Mouse (Mus musculus): Measurements from ENCODE around the gene Auts2.

Auts2 gene

DNA sequence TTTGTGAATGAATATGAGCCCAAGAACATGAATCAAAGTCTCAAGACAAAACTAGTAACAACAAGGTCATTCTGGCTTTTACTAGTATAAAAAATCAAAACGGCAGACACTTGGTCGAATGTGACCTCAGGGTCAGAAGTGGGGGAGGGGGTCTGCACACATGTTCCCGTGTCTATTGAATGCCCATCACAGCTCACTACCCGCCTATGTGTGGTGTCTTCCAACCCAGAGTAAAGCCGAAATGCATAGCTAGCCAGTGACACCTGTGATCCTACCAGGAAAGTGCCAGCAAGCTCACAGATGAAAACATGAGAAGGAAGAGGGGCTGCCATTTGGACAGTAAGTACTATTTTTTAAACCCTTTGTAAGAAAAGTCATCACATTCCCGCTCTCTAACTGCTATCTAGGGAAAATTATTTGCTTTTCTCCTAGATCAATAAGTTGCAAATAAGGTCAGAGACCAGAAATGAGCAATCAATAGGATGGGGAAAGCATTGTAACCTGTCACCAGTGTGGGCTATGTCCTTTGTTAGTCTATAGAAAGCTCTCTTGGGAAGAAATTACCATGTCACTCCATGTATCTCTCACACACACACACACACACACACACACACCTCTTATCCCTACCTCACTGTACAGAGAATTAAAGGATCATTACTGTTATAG is 94.6 kb downstream of the Auts2 start:
- no peak for DNase-seq (ENCODE audit: low spot score)

GRCm38 (mm10) chr5:132445213-132445954 is 97.8 kb downstream of the Auts2 start:
- DNase-seq (ENCODE audit: low spot score): no peak

- DNase-seq (ENCODE audit: low spot score): no peak
Measured at GRCm38 (mm10) chr5:132442948-132443347, 100.2 kb downstream of the Auts2 start.

GRCm38 (mm10) chr5:132438414-132438813 is 104.7 kb downstream of the Auts2 start:
- DNase-seq (ENCODE audit: low spot score): no peak

GRCm38 (mm10) chr5:132437994-132438393 is 105.2 kb downstream of the Auts2 start:
- peak; percentile 15 for DNase-seq (ENCODE audit: low spot score)

GRCm38 (mm10) chr5:132437478-132437877 is 105.7 kb downstream of the Auts2 start:
- DNase-seq (ENCODE audit: low spot score): no peak

DNA sequence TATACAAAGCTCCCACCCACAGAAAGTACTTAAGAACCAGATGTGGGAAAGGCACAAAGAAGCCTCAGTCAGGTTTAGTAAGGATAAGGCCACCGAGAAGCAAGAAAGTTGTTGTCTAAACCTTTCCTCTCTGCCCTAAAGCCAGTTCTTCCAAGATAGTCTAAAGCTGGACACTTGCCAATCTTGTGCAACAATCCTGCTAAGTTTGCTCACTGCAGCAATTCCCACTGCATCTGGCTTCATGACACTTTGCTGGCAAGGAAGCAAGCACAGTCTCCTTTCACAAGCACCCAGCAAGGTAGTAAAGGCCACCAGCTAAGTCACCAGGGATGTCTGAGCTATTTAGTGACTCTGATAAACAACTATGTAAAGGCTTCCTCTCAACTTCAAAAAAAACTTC is 106.2 kb downstream of the Auts2 start:
- DNase-seq (ENCODE audit: low spot score): no peak

DNA sequence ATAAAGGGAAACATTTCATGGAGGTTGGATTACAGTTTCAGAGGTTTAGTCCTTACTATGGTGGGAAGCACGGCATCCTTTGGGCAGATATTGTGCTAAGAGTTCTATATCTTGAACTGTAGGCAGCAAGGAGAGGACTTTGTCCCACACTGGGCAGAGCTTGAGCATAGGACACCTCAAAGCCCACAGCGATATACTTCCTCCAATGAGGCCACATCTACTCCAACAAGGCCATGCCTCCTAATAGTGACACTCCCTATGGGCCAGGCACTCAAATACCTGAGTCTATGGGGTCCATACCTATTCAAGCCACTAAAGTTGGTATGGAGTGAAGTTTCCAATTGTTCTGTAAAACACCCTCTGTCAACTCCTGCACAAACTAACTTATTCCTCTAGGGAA is 106.7 kb downstream of the Auts2 start:
- DNase-seq (ENCODE audit: low spot score): no peak

DNA sequence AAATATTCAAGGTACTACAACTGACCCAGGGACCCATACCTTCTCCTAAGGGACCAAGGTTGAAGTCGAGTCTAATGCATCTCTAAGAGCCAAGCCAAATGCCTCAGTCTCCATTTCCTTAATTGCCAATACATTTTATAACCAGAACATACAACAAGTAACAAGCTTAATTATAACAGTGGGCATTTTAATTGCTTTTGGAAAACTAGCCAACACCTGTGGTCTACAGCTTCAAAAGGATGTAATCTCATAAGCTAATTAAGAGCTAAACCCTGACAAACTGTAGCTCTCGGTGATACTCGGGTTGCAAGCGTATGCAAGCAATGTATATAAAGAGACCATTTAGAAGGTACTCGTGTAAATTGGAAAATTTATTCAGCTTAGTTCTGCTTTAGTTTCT is 107.7 kb downstream of the Auts2 start:
- no peak for DNase-seq (ENCODE audit: low spot score)

GRCm38 (mm10) chr5:132433377-132434115 is 109.6 kb downstream of the Auts2 start:
- DNase-seq (ENCODE audit: low spot score): no peak

- DNase-seq (ENCODE audit: low spot score): no peak
Measured at GRCm38 (mm10) chr5:132429363-132429762, 113.8 kb downstream of the Auts2 start.

DNA sequence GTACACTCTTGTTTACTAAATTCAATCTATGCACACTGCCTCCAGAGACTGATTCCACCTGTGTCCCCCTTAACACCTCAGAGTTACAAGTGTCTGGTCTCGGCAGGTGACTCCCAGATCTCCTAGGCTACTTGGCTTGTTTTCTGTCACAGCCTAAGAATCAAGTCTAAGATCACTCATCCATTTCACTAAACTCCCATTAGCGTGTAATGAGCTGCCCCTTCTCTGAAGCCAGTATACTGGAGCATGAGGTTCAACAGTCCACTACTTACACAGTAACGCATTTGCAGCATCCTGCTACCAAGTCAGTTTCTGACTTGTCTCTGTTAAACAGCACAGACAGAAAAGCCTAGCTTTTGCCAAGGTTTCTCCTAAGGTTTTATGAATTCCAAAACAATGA is 116.8 kb downstream of the Auts2 start:
- no peak for DNase-seq (ENCODE audit: low spot score)

GRCm38 (mm10) chr5:132425792-132426309 is 117.3 kb downstream of the Auts2 start:
- no peak for DNase-seq (ENCODE audit: low spot score)

- DNase-seq (ENCODE audit: low spot score): no peak
Measured at GRCm38 (mm10) chr5:132410338-132410852, 132.7 kb downstream of the Auts2 start.

DNA sequence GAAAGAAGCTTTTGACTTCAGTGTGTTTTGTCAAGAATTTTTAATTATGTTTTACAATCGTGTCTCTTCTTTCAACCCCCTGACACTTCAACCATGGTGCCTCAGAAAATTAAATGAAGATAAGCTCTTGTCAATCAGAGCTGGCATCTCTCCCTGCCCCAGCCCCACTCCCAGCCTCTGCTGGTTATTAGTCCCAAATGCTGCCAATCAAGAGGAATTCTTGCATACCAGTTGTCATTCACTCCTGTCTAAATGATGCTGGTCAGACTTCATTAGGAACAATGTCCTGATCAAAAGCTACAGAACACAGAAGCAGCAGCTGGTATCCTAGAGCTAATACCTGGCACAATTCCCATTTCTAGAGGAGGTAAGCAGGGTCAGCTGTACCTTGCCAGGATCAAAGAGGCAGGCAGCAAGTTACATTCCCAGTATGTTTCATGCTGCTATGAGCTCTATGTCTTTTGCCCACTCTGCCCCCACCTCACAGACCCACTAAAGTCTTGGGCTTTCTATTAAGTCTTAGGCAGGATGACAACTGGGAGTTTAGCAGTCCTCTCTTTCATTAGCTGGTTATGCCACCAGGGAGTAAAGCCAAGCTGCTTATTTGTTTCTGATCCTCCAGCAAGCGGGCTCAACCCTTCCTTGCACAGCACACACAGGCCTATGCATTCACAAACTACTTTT is 134.1 kb downstream of the Auts2 start:
- no peak for DNase-seq (ENCODE audit: low spot score)

DNA sequence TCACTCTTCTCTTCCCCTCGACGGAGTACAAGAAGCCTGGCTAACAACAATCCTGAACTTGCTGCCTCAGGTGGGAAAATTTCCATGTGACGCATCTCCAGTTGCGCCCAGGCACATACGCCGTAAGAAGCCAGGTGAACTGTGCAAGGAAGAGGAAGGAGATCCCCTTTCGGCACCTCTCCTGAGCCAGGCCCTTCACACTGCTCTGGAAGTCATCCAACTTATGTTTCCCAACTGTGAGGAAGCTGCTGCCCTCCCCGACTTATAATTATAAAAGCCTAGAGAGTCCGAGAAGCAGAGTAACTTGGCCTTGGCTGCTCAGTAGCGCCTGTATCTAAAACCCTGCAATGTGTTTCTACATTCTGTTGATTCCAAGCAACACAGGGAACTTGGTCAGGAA is 142.6 kb downstream of the Auts2 start:
- DNase-seq (ENCODE audit: low spot score): no peak

DNA sequence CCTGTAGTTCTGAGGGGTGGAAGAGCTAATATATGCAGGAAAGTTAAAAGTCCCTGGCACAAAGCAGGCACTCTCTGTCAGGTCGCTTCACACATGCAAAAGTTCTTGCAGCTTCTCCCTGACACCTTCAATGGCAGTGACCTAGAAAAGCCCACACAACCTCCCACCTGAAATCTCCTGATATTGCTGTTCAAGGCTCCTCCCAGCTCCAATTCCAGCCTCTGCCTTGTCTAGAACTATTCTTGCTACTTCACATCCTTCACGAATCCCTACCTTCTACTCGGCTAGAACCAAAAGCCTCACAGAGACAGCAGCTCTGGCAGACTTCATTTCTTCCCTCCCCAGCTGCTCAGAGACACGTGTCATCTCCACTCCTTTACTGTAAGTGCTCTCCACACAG is 143.7 kb downstream of the Auts2 start:
- no peak for DNase-seq (ENCODE audit: low spot score)

DNA sequence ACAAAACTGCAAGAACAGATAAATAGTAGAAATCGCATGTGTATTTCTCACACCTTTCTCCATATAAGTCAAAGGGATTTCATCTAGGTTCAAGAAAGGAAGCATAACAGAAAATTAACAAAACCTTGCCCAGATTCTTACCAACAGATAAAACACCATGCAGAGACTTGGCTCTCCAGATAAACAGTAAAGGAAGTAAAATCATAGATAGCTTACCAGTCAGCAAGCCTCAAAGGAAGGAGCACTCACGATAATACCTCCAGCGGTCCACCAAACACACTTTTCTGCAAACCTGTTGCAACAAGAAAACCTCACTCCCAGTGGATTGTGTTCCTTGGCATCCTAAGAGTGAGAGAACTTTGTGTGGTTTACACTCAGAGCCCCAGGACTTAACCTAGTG is 147.2 kb downstream of the Auts2 start:
- no peak for DNase-seq (ENCODE audit: low spot score)

GRCm38 (mm10) chr5:132394800-132395575 is 148.2 kb downstream of the Auts2 start:
- no peak for DNase-seq (ENCODE audit: low spot score)

DNA sequence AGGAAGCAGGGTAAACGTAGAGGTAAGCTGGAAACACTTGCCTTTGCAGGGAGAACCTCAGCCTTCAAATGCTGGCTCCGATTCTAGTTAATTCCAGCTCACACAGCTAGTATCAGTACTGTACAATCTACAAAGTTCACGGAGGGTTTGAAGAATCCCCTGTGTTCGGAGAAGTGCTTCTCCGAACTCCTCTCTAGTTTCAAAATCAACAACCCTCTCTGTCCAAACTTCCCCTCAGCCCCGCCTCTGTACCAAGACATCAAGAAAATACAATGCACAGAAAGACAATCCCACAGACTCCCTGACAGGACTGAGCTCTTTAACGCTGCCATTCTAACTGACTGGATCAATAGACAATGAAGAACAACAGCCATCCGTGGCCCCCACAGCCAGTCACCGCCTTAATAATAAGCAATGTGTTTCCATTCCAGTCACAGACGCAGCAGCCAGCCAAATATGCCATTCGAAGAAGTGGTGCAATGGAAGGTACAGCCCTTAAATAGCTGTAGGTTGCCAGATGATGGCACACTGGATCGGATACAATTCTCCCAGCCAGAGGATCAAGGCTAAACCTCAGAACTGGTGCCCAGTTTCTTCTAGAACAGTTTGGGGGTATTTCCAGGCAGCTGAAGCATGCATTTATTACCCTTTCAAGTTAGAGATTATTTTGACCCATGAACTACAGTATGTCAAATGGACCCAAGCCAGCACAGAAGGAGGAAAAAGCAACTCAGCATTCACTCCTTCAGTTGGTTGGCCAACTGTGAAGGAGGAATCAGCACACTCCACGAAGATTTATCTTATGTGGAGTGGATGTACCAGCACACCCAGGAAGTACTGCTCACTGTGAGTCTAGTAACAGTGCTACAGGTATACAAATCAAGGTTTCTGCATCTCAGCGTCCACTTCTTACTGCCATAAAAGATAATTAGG is 151.0 kb downstream of the Auts2 start:
- no peak for DNase-seq (ENCODE audit: low spot score)

Data from ovary, postnatal 36 days (tissue).